Mouse (Mus musculus) midbrain, embryonic 15.5 days (tissue): ENCODE results near the gene Tor4a. TPM values are rescaled to one million over a fixed set of nuclear protein-coding genes. Genes with fewer than 3 reads are reported as not detected.

Experiments used
- ATAC-seq: fragments of 200-750 bp; cut with Nextera tagmentation; replicated peaks from 2 replicates; pipeline ENCODE4 v1.8.0; 2017; ENCODE audit warnings: moderate TSS enrichment
- H3K27ac ChIP-seq: fragments of 300-500 bp; sonication (generic); 2 replicates; pipeline ENCODE4 v1.5.1; 2015; ENCODE audit warnings: mild to moderate bottlenecking, inconsistent platforms
- H3K27me3 ChIP-seq: fragments of 300-500 bp; sonication (generic); replicated peaks from 2 replicates; pipeline ENCODE4 v1.6.1; 2015; ENCODE audit warnings: inconsistent platforms
- H3K36me3 ChIP-seq: fragments of 300-500 bp; sonication (generic); replicated peaks from 2 replicates; pipeline ENCODE4 v1.6.1; 2015; ENCODE audit warnings: inconsistent platforms
- H3K4me1 ChIP-seq: fragments of 300-500 bp; sonication (generic); 2 replicates; pipeline ENCODE4 v1.6.1; 2015; ENCODE audit warnings: inconsistent platforms
- H3K4me2 ChIP-seq: fragments of 300-500 bp; sonication (generic); 2 replicates; pipeline ENCODE4 v1.6.1; 2015; ENCODE audit warnings: inconsistent platforms, mild to moderate bottlenecking, moderate library complexity
- H3K4me3 ChIP-seq: fragments of 300-500 bp; sonication (generic); 2 replicates; pipeline ENCODE4 v1.5.1; 2015; ENCODE audit warnings: mild to moderate bottlenecking, inconsistent platforms
- H3K9ac ChIP-seq: fragments of 300-500 bp; sonication (generic); 2 replicates; pipeline ENCODE4 v1.6.1; 2015; ENCODE audit warnings: mild to moderate bottlenecking, inconsistent platforms
- H3K9me3 ChIP-seq: fragments of 300-500 bp; sonication (generic); 2 replicates; pipeline ENCODE4 v1.6.1; 2016; ENCODE audit warnings: inconsistent platforms
- WGBS: fragments of 180-500 bp; shearing (Covaris S2); methylation state at CpG from one replicate; pipeline ENCODE4 v1.1.7; 2015; ENCODE audit warnings: mixed read lengths; 5-methylcytosine and 5-hydroxymethylcytosine counted together
- polyA plus RNA-seq: library from polyadenylated mRNA; unstranded; fragments of >200 nt; fragmentation: Nextera tagmentation; extraction: Ambion mirVana; gene quantifications from 2 replicates; pipeline ENCODE4 v1.2.1, GENCODE M21; 2015

Tor4a gene
- polyA plus RNA-seq, 1 experiment from 2014 or later, result 1.9 TPM

DNA sequence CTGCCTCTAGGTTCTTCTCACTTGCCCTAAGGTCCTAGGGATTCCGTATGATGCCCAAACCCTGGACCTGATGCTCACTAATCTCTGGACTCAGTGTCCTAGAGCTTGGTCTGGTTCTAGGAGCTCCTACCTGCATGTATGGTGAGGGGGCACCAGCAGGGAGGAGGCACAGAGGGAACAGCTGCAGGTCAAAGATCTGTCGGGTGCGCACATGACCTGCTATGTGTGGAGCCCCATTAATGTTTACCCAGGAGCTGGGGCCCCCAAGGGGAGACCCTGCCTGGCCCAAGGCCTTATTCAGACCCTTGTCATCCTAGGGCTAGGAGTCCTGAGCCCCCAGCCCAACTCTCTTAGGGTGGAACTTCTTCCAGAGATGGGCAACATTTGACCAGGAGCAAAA lies 37.4 kb upstream of the Tor4a start, which contains the start of gene Slc34a3:
Gene Slc34a3 (minus strand): TSS at position 315 of the 400 bp plus-strand sequence.
- no peaks in the 10 kb centered on the region for H3K36me3 ChIP-seq
- H3K27ac ChIP-seq, result no peak within 1 kb of the TSS
- 90% methylated on average over 3 of the region's 3 CpGs for WGBS
- H3K9me3 ChIP-seq, result no peaks in the 10 kb centered on the region
- no peak within 1 kb of the TSS for H3K9ac ChIP-seq
- 0 out of 2 replicates have a peak, but pooled peaks cover under 1% of the 10 kb centered on the region for H3K4me1 ChIP-seq
- H3K27me3 ChIP-seq, result peaks cover 6% of the 10 kb centered on the region; the same call in 1 of the 2 replicates
- no peak for ATAC-seq
- H3K4me2 ChIP-seq, result no peak within 1 kb of the TSS
- H3K4me3 ChIP-seq, result no peak within 1 kb of the TSS

GRCm38 (mm10) chr2:25233421-25233820 lies 36.7 kb upstream of the Tor4a start:
- Histone ChIP-seq H3K36me3 (no peaks in the 10 kb centered on the region), H3K4me1 (peaks cover 4% of the 10 kb centered on the region; the same call in 1 of the 2 replicates), H3K9me3 (no peaks in the 10 kb centered on the region), H3K4me3 (no peak overlapping the region), H3K9ac (no peak overlapping the region), H3K4me2 (no peak overlapping the region), H3K27me3 (peaks cover 6% of the 10 kb centered on the region; the same call in 1 of the 2 replicates), H3K27ac (no peak overlapping the region)
- ATAC-seq, result no peak
- 82% methylated on average over 4 of the region's 4 CpGs for WGBS

- Histone ChIP-seq H3K4me2 (no peak overlapping the region), H3K4me3 (no peak overlapping the region), H3K9me3 (no peaks in the 10 kb centered on the region), H3K36me3 (no peaks in the 10 kb centered on the region), H3K27ac (no peak overlapping the region), H3K4me1 (peaks cover 4% of the 10 kb centered on the region), H3K9ac (no peak overlapping the region), H3K27me3 (peaks cover 6% of the 10 kb centered on the region; the same call in 1 of the 2 replicates)
- no peak for ATAC-seq
- WGBS, result 49% methylated on average over 12 of the region's 12 CpGs
These were observed 34.4 kb upstream of the Tor4a start for GRCm38 (mm10) chr2:25231038-25231437.

GRCm38 (mm10) chr2:25230581-25230980 lies 33.9 kb upstream of the Tor4a start:
- no peak overlapping the region for H3K4me2 ChIP-seq
- H3K9me3 ChIP-seq, result no peaks in the 10 kb centered on the region
- no peak for ATAC-seq
- peaks cover 9% of the 10 kb centered on the region for H3K4me1 ChIP-seq
- no peak overlapping the region for H3K9ac ChIP-seq
- no peak overlapping the region for H3K4me3 ChIP-seq
- H3K27ac ChIP-seq, result no peak overlapping the region
- 81% methylated on average over 7 of the region's 7 CpGs for WGBS
- H3K36me3 ChIP-seq, result no peaks in the 10 kb centered on the region
- peaks cover 6% of the 10 kb centered on the region; the same call in 1 of the 2 replicates for H3K27me3 ChIP-seq

GRCm38 (mm10) chr2:25229582-25229981 lies 32.9 kb upstream of the Tor4a start:
- no peaks in the 10 kb centered on the region for H3K9me3 ChIP-seq
- H3K4me1 ChIP-seq, result peaks cover 12% of the 10 kb centered on the region
- H3K27me3 ChIP-seq, result no peaks in the 10 kb centered on the region
- H3K4me2 ChIP-seq, result no peak overlapping the region
- no peak for ATAC-seq
- H3K9ac ChIP-seq, result no peak overlapping the region
- no peaks in the 10 kb centered on the region for H3K36me3 ChIP-seq
- WGBS, result 82% methylated on average over 5 of the region's 5 CpGs
- no peak overlapping the region for H3K27ac ChIP-seq
- no peak overlapping the region for H3K4me3 ChIP-seq

DNA sequence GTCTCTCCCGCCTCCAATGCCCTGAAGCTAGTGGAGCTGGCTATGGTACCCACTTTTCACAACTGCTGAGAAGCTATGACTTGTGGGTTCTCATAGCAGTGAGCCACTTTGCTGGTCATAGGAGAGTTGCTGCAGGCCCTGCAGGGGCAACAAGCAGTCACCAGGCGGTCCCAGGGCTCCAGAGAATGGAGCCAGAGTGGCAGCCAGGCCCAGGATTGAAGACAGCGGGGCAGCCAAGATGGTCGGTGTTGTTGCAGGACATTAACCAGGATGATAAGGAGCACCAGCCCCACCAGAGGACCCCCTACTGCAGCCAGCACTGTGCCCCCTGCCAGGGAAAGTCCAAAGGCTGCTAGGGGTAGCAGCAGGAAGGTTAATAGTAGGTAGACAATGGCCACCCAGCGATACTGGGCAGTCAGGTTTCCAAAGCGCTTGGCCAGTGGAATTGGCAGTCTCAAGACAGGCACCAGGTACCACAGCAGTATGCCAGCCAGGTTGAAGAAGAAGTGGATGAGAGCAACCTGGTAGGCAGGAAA lies 32.4 kb upstream of the Tor4a start:
- Histone ChIP-seq H3K27me3 (no peaks in the 10 kb centered on the region), H3K4me2 (peak overlapping the region; percentile 28; the same call in 1 of the 2 replicates), H3K4me1 (peaks cover 12% of the 10 kb centered on the region), H3K4me3 (no peak overlapping the region), H3K9me3 (no peaks in the 10 kb centered on the region), H3K36me3 (no peaks in the 10 kb centered on the region), H3K27ac (no peak overlapping the region), H3K9ac (no peak overlapping the region)
- ATAC-seq, result no peak
- WGBS, result 67% methylated on average over 6 of the region's 6 CpGs

GRCm38 (mm10) chr2:25228431-25228889 lies 31.8 kb upstream of the Tor4a start:
- no peaks in the 10 kb centered on the region for H3K9me3 ChIP-seq
- under 1% methylated on average over 7 of the region's 7 CpGs for WGBS
- no peak for ATAC-seq

GRCm38 (mm10) chr2:25227406-25227805 lies 30.7 kb upstream of the Tor4a start:
- Histone ChIP-seq H3K4me1 (peaks cover 20% of the 10 kb centered on the region), H3K4me2 (no peak overlapping the region), H3K27me3 (no peaks in the 10 kb centered on the region), H3K36me3 (no peaks in the 10 kb centered on the region), H3K4me3 (no peak overlapping the region), H3K9ac (no peak overlapping the region), H3K27ac (no peak overlapping the region), H3K9me3 (no peaks in the 10 kb centered on the region)
- no peak for ATAC-seq
- 94% methylated on average over 4 of the region's 4 CpGs for WGBS

More at GRCm38 (mm10) chr2:25228431-25228889, 31.8 kb upstream of the Tor4a start:
- Histone ChIP-seq H3K4me3 (no peak overlapping the region), H3K4me2 (peak overlapping the region; percentile 28; the same call in 1 of the 2 replicates), H3K36me3 (no peaks in the 10 kb centered on the region), H3K27ac (peak overlapping the region; percentile 44), H3K27me3 (no peaks in the 10 kb centered on the region), H3K9ac (no peak overlapping the region), H3K4me1 (peaks cover 16% of the 10 kb centered on the region)

GRCm38 (mm10) chr2:25226864-25227263 lies 30.2 kb upstream of the Tor4a start:
- no peaks in the 10 kb centered on the region for H3K9me3 ChIP-seq
- no peak overlapping the region for H3K27ac ChIP-seq
- no peak for ATAC-seq
- no peaks in the 10 kb centered on the region for H3K36me3 ChIP-seq
- no peaks in the 10 kb centered on the region for H3K27me3 ChIP-seq
- no peak overlapping the region for H3K9ac ChIP-seq
- peaks cover 20% of the 10 kb centered on the region for H3K4me1 ChIP-seq
- no peak overlapping the region for H3K4me2 ChIP-seq
- H3K4me3 ChIP-seq, result no peak overlapping the region
- 83% methylated on average over 5 of the region's 5 CpGs for WGBS

DNA sequence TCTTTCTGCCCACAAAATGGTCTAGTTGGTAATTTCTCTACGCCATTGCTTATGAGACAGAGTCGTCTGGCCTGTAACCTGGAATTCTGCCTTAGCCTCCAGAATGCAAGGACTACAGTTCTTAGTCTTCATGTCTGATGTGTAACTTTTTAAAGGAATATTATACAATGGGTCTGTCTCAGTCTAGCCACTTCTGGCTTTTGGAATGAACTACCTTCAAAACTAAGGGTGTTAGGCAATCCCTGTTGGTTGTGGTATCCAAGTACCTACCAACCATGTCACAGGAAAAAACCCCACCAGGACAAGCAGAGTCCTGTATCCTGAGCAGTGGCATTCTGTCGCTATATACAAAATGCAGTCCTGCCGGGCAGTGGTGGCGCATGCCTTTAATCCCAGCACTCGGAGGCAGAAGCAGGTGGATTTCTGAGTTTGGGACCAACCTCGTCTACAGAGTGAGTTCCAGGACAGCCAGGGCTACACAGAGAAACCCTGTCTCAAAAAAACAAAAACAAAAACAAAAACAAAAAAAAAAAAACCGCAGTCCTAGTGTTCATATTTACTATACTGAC lies 29.2 kb upstream of the Tor4a start:
- H3K4me3 ChIP-seq, result no peak overlapping the region; the same call in 1 of the 2 replicates
- H3K4me2 ChIP-seq, result peak overlapping the region; percentile 51; the same call in 1 of the 2 replicates
- H3K27ac ChIP-seq, result 0 out of 2 replicates have a peak overlapping the region, but pooled peaks have one; percentile 99
- no peak overlapping the region for H3K9ac ChIP-seq
- peaks cover 20% of the 10 kb centered on the region for H3K4me1 ChIP-seq
- H3K27me3 ChIP-seq, result no peaks in the 10 kb centered on the region
- H3K9me3 ChIP-seq, result no peaks in the 10 kb centered on the region
- ATAC-seq, result no peak
- 71% methylated on average over 8 of the region's 8 CpGs for WGBS
- no peaks in the 10 kb centered on the region for H3K36me3 ChIP-seq

DNA sequence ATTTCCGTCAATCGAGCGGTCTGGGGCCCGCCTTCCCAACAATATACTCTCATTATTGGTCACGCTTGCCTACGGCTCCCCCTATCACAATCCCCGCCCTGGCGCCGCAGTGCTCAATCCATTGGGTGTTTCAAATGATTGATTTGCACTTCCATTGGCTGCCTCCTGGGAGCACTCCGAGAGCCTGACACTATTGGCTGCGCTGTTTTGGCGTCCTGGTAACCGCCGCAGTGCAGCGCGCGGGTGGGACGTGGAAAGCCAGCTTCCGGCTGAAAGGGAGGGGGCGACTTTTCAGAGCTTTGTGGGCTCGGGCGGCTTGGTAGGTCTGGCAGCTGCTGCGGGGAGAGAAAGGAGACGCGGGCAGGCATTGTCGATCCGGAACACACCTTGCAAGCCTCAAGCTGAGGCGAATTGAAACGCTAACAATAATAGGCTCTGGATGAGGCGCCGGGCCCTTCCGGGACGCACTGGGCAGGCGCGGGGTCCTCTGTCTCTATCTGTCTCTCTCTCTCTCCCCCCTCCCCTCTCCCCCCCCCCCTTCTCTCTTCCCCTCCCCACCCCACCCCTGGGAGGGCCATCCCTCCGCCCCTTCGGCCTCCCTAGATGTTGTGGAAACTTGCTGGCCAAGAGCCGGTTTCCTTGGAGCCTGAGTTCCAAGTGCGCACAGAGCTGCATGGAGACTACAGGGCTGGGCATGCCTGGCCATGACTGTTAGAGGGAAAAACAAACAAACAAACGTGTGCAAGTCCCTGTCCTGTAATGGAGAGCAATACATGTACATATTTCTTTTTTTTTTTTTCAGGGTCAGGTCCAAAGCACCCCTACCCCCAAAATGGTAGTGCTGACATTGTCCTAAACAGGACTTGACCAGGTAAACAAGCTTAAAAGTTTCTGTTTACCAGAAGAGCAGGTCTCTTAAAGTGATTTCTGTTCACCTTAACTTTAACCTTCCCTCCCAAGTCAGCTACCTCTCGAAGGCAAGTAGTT lies 28.4 kb upstream of the Tor4a start:
- 2% methylated on average over 41 of the region's 41 CpGs for WGBS
- H3K4me3 ChIP-seq, result peak overlapping the region; percentile 61
- peak; percentile 97 for ATAC-seq

GRCm38 (mm10) chr2:25224492-25224765 lies 27.7 kb upstream of the Tor4a start, which contains the start of gene Tubb4b:
Gene Tubb4b, minus strand, starts transcription at chr2:25224702.
- 0% methylated on average over 17 of the region's 17 CpGs for whole genome bisulfite sequencing
- Histone ChIP-seq H3K4me3 (peak within 1 kb of the TSS; percentile 98), H3K4me1 (peaks cover 20% of the 10 kb centered on the region), H3K9me3 (no peaks in the 10 kb centered on the region), H3K27me3 (no peaks in the 10 kb centered on the region), H3K4me2 (peak within 1 kb of the TSS; percentile 90), H3K36me3 (no peaks in the 10 kb centered on the region), H3K9ac (peak within 1 kb of the TSS; percentile 89), H3K27ac (peak within 1 kb of the TSS; percentile 99)
- no peak for ATAC-seq

More for the DNA sequence above, 28.4 kb upstream of the Tor4a start:
- H3K36me3 ChIP-seq, result no peaks in the 10 kb centered on the region
- peak overlapping the region; percentile 99 for H3K27ac ChIP-seq
- H3K4me1 ChIP-seq, result peaks cover 20% of the 10 kb centered on the region
- no peaks in the 10 kb centered on the region for H3K27me3 ChIP-seq
- no peaks in the 10 kb centered on the region for H3K9me3 ChIP-seq
- peak overlapping the region; percentile 51 for H3K4me2 ChIP-seq
- peak overlapping the region; percentile 77 for H3K9ac ChIP-seq
